22 mouse cellular contexts compared by ENCODE assay signal in the genomic region with DNA sequence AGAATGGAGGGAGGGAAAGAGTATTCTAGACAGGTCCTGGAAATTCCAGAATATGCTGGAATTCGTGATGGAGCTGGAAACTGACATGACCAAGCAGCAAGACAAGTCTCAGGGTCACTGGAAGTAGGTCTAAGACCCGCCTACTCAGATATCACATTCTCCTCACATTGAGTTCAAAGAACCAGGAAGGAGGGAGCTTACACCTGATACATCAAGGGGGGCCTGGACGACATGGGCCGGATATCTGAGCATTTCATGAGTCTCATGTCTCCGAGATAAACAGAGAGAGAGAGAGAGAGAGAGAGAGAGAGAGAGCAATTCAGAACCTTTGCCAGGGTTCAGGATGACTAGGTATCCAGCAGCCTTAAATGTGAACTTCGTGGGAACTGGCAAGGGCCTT.
DNase-seq lines count a peak whose midpoint lies in the region.
"Had no signal": no experiment of that assay in that cellular context is flagged by ENCODE, and none has a peak within 500 bp of the region (broad histone marks: within the 10 kb centered on the region; RNA-seq: fewer than 3 reads in every experiment).

No protein-coding gene starts in this region.

- H3K36me3 ChIP-seq in embryonic facial prominence, embryonic 10.5 days (replicated peaks), result no peaks in the 10 kb centered on the region
- H3K36me3 ChIP-seq: forebrain, embryonic 10.5 days; heart, embryonic 12.5 days; heart, embryonic 15.5 days had no signal

- H3K27ac ChIP-seq in embryonic facial prominence, embryonic 10.5 days (replicated peaks), result peak overlapping the region; percentile 66; the same call in 1 of the 2 replicates
- H3K27ac ChIP-seq: forebrain, embryonic 10.5 days; gastrocnemius, adult 2 months; heart, embryonic 15.5 days; hindbrain, embryonic 14.5 days; hindbrain, postnatal 0 days had no signal

- 70% methylated on average over 6 of the region's 6 CpGs for WGBS in embryonic facial prominence, embryonic 10.5 days

- no peak overlapping the region for H3K4me3 ChIP-seq in embryonic facial prominence, embryonic 10.5 days
- H3K4me3 ChIP-seq: forebrain, embryonic 10.5 days; gastrocnemius, adult 2 months; heart, embryonic 12.5 days; heart, embryonic 15.5 days had no signal

- no peaks in the 10 kb centered on the region for H3K9me3 ChIP-seq in embryonic facial prominence, embryonic 10.5 days
- H3K9me3 ChIP-seq: forebrain, embryonic 10.5 days; heart, embryonic 12.5 days; heart, embryonic 15.5 days had no signal

- H3K4me1 ChIP-seq in embryonic facial prominence, embryonic 10.5 days, result peaks cover 67% of the 10 kb centered on the region

- peaks cover 9% of the 10 kb centered on the region; the same call in 1 of the 2 replicates for H3K27me3 ChIP-seq in embryonic facial prominence, embryonic 10.5 days (replicated peaks; ENCODE audit: low read depth, poor library complexity, severe bottlenecking)

- DNase-seq in CD4-positive helper T cell, adult 2 months (ENCODE audit: low read depth, low spot score), result peak; percentile 46
- peak; percentile 36 for DNase-seq in CD4-positive, CD25-positive, alpha-beta regulatory T cell, adult 2 months (ENCODE audit: low read depth, low spot score)
- no peak for DNase-seq in embryonic facial prominence, embryonic 10.5 days (ENCODE audit: low spot score)
- DNase-seq in naive thymus-derived CD4-positive, alpha-beta T cell, adult 2 months (ENCODE audit: low read depth), result peak; percentile 63
- DNase-seq in urinary bladder, postnatal 4 days (ENCODE audit: low spot score in 2 of 2), result no peak
- DNase-seq in lung, adult 18-20 months, result no peak
- DNase-seq: adrenal gland, adult 8-10 months; adrenal gland, postnatal 36 days; cerebellum, adult 18-20 months; cerebellum, adult 9-11 months; cerebellum, postnatal 25 days; forebrain, postnatal 0 days; gastrocnemius, adult 2 months; gastrocnemius, postnatal 14 days; heart, adult 11 months; heart, postnatal 10 days; heart, postnatal 36 days had no signal

Comparison
In these comparisons a context has a peak if more than half of its experiments do, and no peak if none do; other contexts are left out.
1. DNase-seq: peak in CD4-positive helper T cell, adult 2 months (single experiment), CD4-positive, CD25-positive, alpha-beta regulatory T cell, adult 2 months (single experiment) and naive thymus-derived CD4-positive, alpha-beta T cell, adult 2 months (single experiment); none in embryonic facial prominence, embryonic 10.5 days (single experiment), urinary bladder, postnatal 4 days (0 of 2) and lung, adult 18-20 months (0 of 2).